Mouse (Mus musculus) heart, embryonic 15.5 days (tissue): Measurements from ENCODE around the gene Eya2. TPM values are rescaled to one million over a fixed set of nuclear protein-coding genes. Genes with fewer than 3 reads are reported as not detected.

Experiments
- ATAC-seq: fragments of 200-750 bp; cut with Nextera tagmentation; replicated peaks from 2 replicates; pipeline ENCODE4 v1.8.0; 2017; ENCODE audit warnings: low read depth, moderate TSS enrichment; ENCODE audit not compliant: insufficient number of reproducible peaks, insufficient read depth, low FRiP score
- H3K27ac ChIP-seq: fragments of 300-500 bp; sonication (generic); 2 replicates; pipeline ENCODE4 v1.5.1; 2015; ENCODE audit warnings: mild to moderate bottlenecking, inconsistent platforms
- H3K27me3 ChIP-seq: fragments of 300-500 bp; sonication (generic); 2 replicates; pipeline ENCODE4 v1.6.1; 2015; ENCODE audit warnings: inconsistent platforms
- H3K36me3 ChIP-seq: fragments of 300-500 bp; sonication (generic); 2 replicates; pipeline ENCODE4 v1.6.1; 2015; ENCODE audit warnings: mild to moderate bottlenecking, inconsistent platforms
- H3K4me1 ChIP-seq: fragments of 300-500 bp; sonication (generic); replicated peaks from 2 replicates; pipeline ENCODE4 v1.6.1; 2015; ENCODE audit warnings: inconsistent platforms
- H3K4me2 ChIP-seq: fragments of 300-500 bp; sonication (generic); 2 replicates; pipeline ENCODE4 v1.6.1; 2015; ENCODE audit warnings: inconsistent platforms, mild to moderate bottlenecking, moderate library complexity
- H3K4me3 ChIP-seq: fragments of 300-500 bp; sonication (generic); 2 replicates; pipeline ENCODE4 v1.5.1; 2015; ENCODE audit warnings: mild to moderate bottlenecking, inconsistent platforms
- H3K9ac ChIP-seq: fragments of 300-500 bp; sonication (generic); 2 replicates; pipeline ENCODE4 v1.6.1; 2015; ENCODE audit warnings: mild to moderate bottlenecking, inconsistent platforms
- H3K9me3 ChIP-seq: fragments of 300-500 bp; sonication (generic); replicated peaks from 2 replicates; pipeline ENCODE4 v1.6.1; 2016; ENCODE audit warnings: inconsistent platforms
- WGBS: fragments of 180-500 bp; shearing (Covaris S2); methylation state at CpG from one replicate; pipeline ENCODE4 v1.1.7; 2015; ENCODE audit warnings: mixed read lengths; 5-methylcytosine and 5-hydroxymethylcytosine counted together
- polyA plus RNA-seq: library from polyadenylated mRNA; unstranded; fragments of >200 nt; fragmentation: Nextera tagmentation; extraction: Ambion mirVana; gene quantifications from 2 replicates; pipeline ENCODE4 v1.2.1, GENCODE M21; 2015

The Eya2 gene
- polyA plus RNA-seq, 1 experiment from 2014 or later, result 1.3 TPM

- H3K27me3 ChIP-seq, result 0 out of 2 replicates have a peak, but pooled peaks cover 5% of the 10 kb centered on the region
- no peak overlapping the region for H3K4me2 ChIP-seq
- 29% methylated on average over 8 of the region's 8 CpGs for WGBS
- H3K9ac ChIP-seq, result no peak overlapping the region
- H3K36me3 ChIP-seq, result no peaks in the 10 kb centered on the region
- H3K9me3 ChIP-seq, result no peaks in the 10 kb centered on the region
- H3K4me1 ChIP-seq, result no peaks in the 10 kb centered on the region
- no peak overlapping the region for H3K27ac ChIP-seq
- no peak for ATAC-seq
- no peak overlapping the region for H3K4me3 ChIP-seq
Measured at GRCm38 (mm10) chr2:165687516-165687915, 92.7 kb downstream of the Eya2 start.

DNA sequence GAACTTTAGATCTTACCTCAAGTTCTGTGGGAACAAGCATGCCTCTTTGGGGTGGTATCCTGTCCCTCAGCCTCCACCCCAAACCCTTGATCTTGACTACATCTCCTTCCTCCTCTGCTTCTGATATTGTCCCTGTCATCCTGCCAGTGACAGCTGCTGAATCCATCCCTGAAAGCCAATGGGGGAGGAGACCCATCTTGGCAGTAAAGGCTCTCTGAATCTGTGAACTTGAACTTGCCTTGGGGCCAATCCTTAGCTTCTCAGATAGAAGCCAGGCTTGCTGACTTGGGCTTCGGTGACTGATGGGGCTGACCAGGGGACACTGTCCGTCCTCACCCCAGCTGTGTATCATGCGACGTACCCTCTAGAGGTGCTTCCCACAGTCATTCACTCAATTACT is 94.1 kb downstream of the Eya2 start:
- no peak overlapping the region for H3K9ac ChIP-seq
- no peak overlapping the region for H3K4me2 ChIP-seq
- 0 out of 2 replicates have a peak, but pooled peaks cover 5% of the 10 kb centered on the region for H3K27me3 ChIP-seq
- no peaks in the 10 kb centered on the region for H3K36me3 ChIP-seq
- H3K27ac ChIP-seq, result no peak overlapping the region
- no peaks in the 10 kb centered on the region for H3K9me3 ChIP-seq
- H3K4me3 ChIP-seq, result no peak overlapping the region
- WGBS, result 86% methylated on average over 4 of the region's 4 CpGs
- ATAC-seq, result no peak
- no peaks in the 10 kb centered on the region for H3K4me1 ChIP-seq

DNA sequence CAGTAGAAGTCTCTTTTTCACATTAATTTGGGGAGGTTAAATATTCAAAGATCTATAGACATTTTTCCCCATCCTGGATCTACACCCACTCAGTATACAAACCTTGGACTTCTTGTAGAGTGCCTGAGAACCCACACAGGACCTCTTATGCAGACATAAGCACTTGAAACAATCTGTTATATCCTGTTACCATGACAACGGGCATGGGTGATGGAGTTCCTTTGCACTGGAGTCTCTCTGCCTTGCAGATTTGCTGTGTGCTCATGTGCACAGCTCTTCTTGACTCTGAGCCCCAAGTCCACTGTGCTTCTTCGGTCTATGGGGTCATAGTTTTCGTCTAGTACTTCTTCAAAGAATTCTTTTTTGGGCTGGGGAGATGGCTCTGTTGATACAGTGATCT is 96.2 kb downstream of the Eya2 start:
- no peak overlapping the region for H3K4me3 ChIP-seq
- WGBS, result 76% methylated on average over 3 of the region's 3 CpGs
- 0 out of 2 replicates have a peak, but pooled peaks cover 5% of the 10 kb centered on the region for H3K27me3 ChIP-seq

GRCm38 (mm10) chr2:165692944-165693660 is 98.3 kb downstream of the Eya2 start:
- WGBS, result 42% methylated on average over 4 of the region's 4 CpGs

More for the DNA sequence above, 96.2 kb downstream of the Eya2 start:
- H3K4me2 ChIP-seq, result no peak overlapping the region
- no peak overlapping the region for H3K27ac ChIP-seq
- no peak overlapping the region for H3K9ac ChIP-seq
- ATAC-seq, result no peak
- no peaks in the 10 kb centered on the region for H3K36me3 ChIP-seq
- no peaks in the 10 kb centered on the region for H3K9me3 ChIP-seq
- H3K4me1 ChIP-seq, result no peaks in the 10 kb centered on the region

DNA sequence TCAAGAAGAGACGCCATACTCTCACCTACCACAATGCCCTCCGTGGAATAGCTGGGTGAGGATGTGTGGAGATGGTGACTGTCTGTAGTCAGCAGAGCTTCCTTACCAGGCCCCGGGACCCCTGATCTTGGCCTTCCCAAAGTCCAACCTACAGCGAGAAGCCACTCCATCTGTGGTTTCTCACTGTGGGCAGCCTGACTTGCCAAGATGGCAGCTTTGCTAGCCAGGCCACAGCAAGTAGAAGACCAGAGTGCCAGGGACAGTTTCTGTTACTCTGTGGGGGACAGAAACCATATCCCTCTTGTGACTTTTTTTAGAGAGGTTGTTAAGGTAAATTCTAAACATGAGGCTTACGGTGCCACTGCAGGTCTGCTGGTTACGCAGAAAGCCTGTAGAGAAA is 99.9 kb downstream of the Eya2 start:
- Histone ChIP-seq H3K27me3 (no peaks in the 10 kb centered on the region), H3K9me3 (no peaks in the 10 kb centered on the region), H3K27ac (no peak overlapping the region), H3K4me2 (no peak overlapping the region), H3K9ac (no peak overlapping the region), H3K4me1 (no peaks in the 10 kb centered on the region), H3K36me3 (no peaks in the 10 kb centered on the region), H3K4me3 (no peak overlapping the region)
- 88% methylated on average over 6 of the region's 6 CpGs for WGBS
- no peak for ATAC-seq

More at GRCm38 (mm10) chr2:165692944-165693660, 98.3 kb downstream of the Eya2 start:
- Histone ChIP-seq H3K9ac (no peak overlapping the region), H3K4me3 (no peak overlapping the region), H3K36me3 (no peaks in the 10 kb centered on the region), H3K4me2 (no peak overlapping the region), H3K27me3 (0 out of 2 replicates have a peak, but pooled peaks cover 5% of the 10 kb centered on the region), H3K9me3 (no peaks in the 10 kb centered on the region), H3K27ac (no peak overlapping the region), H3K4me1 (no peaks in the 10 kb centered on the region)
- no peak; the same call in 1 of the 2 replicates for ATAC-seq

- no peak overlapping the region for H3K27ac ChIP-seq
- no peaks in the 10 kb centered on the region for H3K4me1 ChIP-seq
- WGBS, result 66% methylated on average over 19 of the region's 19 CpGs
- no peaks in the 10 kb centered on the region for H3K36me3 ChIP-seq
- no peak for ATAC-seq
- no peak overlapping the region for H3K4me3 ChIP-seq
- H3K9me3 ChIP-seq, result no peaks in the 10 kb centered on the region
- no peak overlapping the region for H3K9ac ChIP-seq
- no peaks in the 10 kb centered on the region for H3K27me3 ChIP-seq
- no peak overlapping the region for H3K4me2 ChIP-seq
Measured at GRCm38 (mm10) chr2:165700252-165700908, 105.5 kb downstream of the Eya2 start.

GRCm38 (mm10) chr2:165703033-165703805 is 108.4 kb downstream of the Eya2 start:
- Histone ChIP-seq H3K9me3 (no peaks in the 10 kb centered on the region), H3K4me1 (no peaks in the 10 kb centered on the region), H3K9ac (no peak overlapping the region), H3K27me3 (no peaks in the 10 kb centered on the region), H3K27ac (no peak overlapping the region), H3K4me2 (no peak overlapping the region), H3K36me3 (no peaks in the 10 kb centered on the region), H3K4me3 (no peak overlapping the region)
- 47% methylated on average over 9 of the region's 9 CpGs for WGBS
- no peak for ATAC-seq

DNA sequence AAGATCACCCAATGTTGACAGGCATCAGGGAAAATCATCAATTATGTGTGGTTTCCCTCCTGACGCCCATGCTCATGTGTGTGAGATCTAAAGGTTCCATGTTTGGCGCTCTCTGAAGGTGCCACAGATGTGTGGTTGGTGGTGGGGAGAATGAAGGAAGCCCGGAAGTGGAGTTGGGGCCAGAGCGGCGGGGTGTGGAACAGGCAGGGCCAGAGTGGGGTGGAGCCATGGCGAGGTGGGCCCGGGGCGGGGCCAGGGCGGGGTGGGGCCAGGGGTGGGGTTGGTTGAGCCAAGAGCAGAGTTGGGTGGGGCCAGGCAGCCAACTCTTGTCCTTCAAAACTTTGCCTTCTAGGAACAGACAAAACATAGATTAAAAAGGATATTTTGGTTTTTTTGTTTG is 113.4 kb downstream of the Eya2 start:
- 55% methylated on average over 9 of the region's 9 CpGs for WGBS
- Histone ChIP-seq H3K4me1 (no peaks in the 10 kb centered on the region), H3K4me2 (no peak overlapping the region), H3K27ac (no peak overlapping the region), H3K9me3 (no peaks in the 10 kb centered on the region), H3K4me3 (no peak overlapping the region), H3K27me3 (no peaks in the 10 kb centered on the region), H3K9ac (no peak overlapping the region), H3K36me3 (no peaks in the 10 kb centered on the region)
- ATAC-seq, result no peak

GRCm38 (mm10) chr2:165716688-165717087 is 121.9 kb downstream of the Eya2 start:
- H3K4me2 ChIP-seq, result no peak overlapping the region
- ATAC-seq, result no peak
- H3K4me1 ChIP-seq, result no peaks in the 10 kb centered on the region
- no peak overlapping the region for H3K9ac ChIP-seq
- no peaks in the 10 kb centered on the region for H3K9me3 ChIP-seq
- no peak overlapping the region for H3K4me3 ChIP-seq
- WGBS, result 73% methylated on average over 6 of the region's 6 CpGs
- 0 out of 2 replicates have a peak, but pooled peaks cover 5% of the 10 kb centered on the region for H3K27me3 ChIP-seq
- no peaks in the 10 kb centered on the region for H3K36me3 ChIP-seq
- H3K27ac ChIP-seq, result no peak overlapping the region

- no peaks in the 10 kb centered on the region for H3K4me1 ChIP-seq
- no peak overlapping the region for H3K4me2 ChIP-seq
- no peak overlapping the region for H3K9ac ChIP-seq
- no peak overlapping the region for H3K27ac ChIP-seq
- 65% methylated on average over 23 of the region's 23 CpGs for WGBS
- H3K9me3 ChIP-seq, result no peaks in the 10 kb centered on the region
- no peak overlapping the region for H3K4me3 ChIP-seq
- 0 out of 2 replicates have a peak, but pooled peaks cover 5% of the 10 kb centered on the region for H3K27me3 ChIP-seq
- H3K36me3 ChIP-seq, result no peaks in the 10 kb centered on the region
- ATAC-seq, result 0 out of 2 replicates have a peak, but pooled peaks have one; percentile 31
Measured at GRCm38 (mm10) chr2:165717182-165718176, 122.6 kb downstream of the Eya2 start.
